Mouse (Mus musculus) embryo, embryonic 11 days (tissue): ENCODE measurements at regions not wholly inside any gene's neighbourhood (a gene's known extent, or its start where the extent isn't known, plus 50 kb on each side); places are given as distances from the start of the nearest gene placed in this dataset.
"Not testable (repeated sequence)": the region's sequence is repeated elsewhere in the genome, so short reads cannot be mapped to it uniquely, and the experiment has no call there.

Experiments
- DNase-seq: peaks from one replicate; pipeline ENCODE4 v3.0.0-alpha.2; 2015

DNA sequence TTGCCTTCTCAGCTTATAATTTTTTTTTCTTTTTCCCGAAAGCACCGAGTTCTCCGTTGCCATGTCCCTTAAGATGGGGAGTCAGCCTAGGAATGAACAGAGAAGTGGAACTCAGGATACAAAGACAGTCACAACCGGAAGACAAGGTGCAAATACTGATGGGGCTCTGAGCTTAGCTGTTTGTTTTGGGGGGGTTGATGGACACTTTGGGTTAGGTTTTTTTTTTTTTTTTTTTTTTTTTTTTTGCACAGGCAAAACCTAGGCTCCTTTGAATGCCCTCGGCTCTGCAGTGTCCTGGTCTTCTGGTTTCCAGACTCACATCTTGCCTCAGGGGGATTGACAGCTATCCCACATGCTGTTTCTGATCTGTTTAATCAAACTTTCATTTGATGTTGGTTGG, 218.0 kb downstream of the Pten start:
- no peak for DNase-seq

DNA sequence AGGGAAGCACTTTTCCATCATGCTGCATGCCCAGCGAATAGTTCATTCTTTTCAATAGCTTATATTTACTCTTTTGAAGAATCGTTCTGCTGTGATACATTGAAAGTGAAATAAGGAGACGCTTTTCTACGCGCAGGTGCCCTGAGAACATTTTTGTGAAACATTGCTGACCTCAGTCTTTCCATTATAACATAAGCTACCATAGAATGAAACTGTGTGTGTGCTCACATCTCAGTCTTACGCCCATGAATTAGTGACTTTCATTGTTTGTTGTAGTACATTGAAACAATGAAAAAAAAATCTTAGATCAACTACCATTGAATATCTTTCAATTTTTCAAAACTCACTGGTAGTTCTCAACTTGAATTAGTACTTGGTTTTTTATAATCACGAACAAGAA, 219.2 kb downstream of the Pten start:
- no peak for DNase-seq

DNA sequence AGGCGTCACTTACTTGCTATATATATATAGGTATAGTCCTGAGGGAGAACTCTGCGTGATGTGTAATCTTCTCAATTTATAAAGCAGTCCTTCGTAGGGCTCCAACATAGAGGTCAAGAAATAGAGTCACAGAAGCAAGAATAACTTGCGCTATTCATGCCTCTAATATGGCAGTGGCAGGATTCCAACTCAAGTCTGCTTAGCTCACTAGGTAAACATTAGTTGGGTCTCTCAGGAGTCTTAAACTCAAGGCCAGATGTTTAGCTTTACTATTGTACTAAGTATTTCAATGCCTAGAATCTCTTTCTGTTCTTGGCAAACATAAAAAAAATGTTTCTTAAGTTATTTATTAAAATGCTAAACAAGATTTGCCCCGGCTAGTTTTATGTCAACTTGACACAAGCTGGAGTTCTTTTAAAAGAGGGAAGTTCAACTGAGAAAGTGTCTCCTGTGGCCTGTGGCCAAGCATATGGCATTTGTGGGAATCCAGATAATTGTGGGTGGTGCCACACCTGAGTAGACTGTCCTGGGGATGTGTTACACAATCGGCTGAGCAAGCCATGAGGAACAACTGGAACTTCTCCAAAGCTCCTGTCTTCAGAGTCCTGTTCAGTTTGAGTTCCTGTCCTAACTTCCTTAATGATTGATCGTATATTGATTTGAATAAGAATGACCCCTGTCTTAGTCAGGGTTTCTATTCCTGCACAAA, 220.9 kb downstream of the Pten start:
- DNase-seq, result no peak

DNA sequence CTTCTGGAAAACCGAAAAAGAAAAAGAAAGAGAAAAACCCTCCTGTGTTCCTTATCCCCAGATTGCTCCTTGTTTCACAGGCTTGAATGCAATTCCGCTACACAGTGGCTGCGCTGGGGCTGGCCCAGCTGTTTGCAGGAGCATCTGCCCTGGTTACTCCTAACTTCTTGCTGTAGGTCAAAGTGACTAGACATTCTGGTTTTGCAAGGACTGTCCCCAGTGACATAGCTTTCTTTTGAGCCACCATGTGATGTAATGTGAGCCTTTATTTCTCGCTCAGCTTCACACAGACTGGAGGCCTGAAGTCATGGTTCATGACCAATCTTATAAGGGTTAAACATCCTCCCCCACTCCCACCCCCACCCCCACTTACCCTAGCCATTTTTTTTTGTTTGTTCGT, 222.8 kb downstream of the Pten start:
- no peak for DNase-seq

DNA sequence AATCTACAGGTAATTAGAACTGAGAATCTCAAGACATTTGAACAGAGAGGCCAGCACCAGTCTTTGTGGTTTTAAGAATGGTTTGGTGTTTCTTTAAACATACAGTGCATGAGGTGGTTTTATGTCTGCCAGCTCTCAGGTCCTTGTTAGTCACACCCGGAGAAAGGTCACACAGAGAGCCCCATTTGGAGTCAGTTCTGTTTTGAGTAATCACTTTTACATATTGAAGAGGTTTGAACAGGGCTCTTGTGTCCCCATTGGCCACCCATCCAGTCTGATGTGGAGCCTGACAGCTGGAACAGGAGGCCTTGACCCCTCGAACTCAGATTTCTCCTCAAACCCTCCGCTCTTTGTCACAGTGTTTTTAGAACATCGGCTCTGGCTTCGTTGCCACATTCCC, 231.4 kb downstream of the Pten start:
- DNase-seq, result no peak

DNA sequence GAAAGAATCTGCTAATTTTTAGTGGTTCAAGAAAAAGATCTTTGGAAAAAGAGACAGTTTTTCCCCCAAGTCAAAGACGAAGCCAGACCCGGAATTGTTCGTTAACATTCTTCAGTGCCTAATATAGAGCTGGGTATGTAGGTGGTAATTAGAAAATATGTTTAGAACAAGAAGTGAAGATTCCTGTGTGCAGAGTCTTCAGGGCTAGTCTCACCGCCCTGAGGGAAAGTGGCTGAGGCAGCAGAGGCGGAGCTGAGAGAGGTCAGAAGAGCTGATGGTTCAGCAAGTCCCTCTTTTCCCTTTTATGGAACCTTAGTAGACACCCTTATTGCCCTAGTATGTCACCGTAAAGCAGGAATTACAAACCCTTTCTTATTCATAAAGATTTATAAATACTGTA, 232.0 kb downstream of the Pten start:
- no peak for DNase-seq

DNA sequence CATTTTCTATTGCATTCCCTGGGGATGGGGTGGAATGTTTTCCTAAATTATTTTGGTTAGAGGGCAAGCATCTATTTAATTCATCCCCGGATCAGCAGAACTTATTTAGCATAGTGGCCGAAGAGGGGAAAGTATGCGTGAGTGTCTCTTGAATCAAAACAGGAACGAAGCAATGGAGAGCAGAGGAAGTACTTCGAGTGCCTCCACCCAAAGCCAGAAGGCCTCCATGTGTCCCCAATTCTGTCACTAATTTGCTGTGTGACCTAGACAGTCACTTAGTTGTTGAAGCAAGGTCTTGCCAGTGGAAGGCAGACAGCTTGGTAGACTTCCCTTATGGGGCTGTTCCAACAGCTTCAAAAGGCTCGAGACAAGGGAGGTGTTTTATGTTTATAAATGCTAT, 233.3 kb downstream of the Pten start:
- no peak for DNase-seq

DNA sequence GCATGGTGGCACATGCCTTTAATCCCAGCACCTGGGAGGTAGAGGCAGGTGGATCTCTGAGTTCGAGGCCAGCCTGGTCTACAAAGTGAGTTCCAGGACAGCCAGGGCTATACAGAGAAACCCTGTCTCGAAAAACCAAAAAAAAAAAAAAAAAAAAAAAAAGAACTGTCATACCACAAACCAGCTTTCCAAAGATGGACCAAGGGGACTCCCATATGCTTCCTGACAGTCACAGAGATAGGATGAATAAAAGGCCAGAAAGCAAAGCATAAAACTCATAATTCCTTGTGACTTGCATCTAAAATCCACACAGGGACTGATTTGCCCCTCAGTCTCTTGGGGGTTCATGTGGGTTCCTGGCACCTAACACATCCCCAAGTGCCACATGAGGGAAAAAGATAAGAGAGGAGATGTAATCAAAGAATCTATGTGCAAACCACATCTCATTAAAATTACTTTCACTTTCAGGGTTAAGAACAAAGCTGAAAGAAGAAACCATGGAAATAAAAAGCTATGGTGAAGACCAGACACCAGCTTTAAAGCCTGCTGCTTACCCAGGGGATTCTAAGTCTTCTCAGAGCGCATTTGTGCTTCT, 241.4 kb downstream of the Pten start:
- no peak for DNase-seq

DNA sequence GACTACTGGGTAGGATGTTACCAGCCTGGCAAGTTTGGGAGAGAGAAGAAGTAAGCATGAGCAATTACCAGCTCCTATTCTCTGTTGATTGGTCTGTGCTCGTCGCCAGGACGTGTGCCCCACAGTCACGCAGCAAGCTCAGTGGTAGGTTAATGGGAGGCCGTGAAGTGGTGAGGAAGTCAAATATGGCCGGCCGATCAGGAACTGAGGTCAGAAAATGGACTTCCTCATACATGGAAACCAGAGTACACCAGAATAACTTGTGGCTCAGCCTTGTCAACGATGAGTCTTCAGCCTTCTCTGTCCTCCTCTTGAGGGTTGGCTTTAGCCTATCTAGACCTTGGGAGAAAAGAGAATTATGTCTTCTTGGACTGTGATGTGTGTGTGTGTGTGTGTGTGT, 250.3 kb downstream of the Pten start:
- no peak for DNase-seq

DNA sequence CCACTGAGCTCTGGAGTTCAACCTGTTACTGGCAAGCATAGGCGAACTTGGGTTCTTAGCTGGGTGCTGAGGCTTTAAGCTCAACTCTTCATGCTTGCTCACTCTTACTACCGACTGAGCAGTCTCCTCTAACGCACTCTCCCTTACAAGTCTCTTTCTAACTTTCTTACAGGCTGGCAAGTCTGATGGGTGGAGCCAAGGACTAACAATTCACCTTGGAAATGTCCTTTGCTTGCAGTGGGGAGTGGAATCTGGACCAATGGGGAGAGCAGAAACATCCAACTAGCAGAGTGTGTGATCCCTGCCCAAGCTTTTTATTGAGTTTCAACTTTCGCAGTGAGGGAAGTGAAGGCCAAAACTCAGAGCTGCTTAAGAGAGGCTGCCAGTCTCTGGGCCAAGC, 250.8 kb downstream of the Pten start:
- DNase-seq, result no peak

DNA sequence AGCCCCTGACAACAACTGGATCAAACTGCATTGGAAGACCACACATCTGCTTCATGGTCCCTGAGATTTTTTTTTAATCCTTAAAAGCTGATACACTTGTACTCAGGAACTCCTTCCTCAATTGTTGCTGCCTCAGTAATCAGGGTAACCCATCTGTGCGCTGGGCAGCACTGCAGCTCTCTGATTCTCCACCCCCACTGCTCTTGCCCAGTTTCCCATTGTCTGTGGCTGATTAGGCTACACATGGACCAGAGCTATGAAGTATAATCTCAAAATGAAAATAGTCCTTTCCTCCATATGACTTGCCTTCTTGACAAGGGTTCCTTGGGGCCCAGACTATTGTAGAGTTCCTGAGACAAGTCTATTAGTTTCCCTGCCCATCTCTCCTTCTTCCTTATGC, 251.5 kb downstream of the Pten start:
- DNase-seq, result no peak

DNA sequence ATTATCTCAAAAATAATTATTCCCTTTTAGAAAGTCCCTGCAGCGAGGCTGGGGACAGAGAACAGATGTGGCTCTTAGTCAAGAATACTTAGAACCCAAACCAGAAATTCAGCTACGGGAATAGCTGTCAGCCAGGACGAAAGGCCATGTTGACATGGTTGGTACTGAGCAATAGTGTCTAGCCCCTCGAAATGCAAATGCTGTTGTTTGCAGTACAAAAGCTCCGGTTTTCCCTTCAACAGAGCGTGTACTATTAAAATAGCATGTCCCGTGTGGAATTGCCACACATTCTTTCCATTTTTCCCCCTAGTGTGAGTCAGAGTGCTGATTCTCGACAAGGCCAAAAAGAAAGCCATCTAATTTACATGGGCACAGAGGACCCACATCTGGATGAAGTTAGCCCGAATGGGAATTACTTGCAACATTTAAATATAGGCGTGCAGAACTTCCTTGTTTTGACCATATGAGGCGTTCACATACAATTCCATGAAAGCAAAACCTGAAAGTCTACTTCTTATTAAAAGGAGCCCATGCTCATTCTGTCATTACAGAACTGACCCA, 253.7 kb downstream of the Pten start:
- DNase-seq, result no peak

DNA sequence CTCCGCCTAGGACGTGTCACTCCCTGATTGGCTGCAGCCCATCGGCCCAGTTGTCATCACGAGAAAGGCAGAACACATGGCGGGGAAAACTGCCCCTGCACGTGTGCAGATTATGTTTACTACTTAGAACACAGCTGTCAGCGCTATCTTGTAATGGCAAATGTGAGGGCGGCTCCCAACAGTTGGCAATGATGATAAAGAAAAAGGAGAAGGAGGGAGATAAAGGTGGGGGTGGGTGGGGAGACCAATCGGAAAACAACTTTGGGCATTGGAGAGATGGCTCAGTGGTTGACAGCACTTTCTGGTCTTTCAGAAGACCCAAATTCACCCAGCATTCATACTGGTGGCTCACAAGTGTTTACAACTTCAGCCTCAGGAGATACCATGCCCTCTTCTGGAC, 257.6 kb downstream of the Pten start:
- DNase-seq, result not testable (repeated sequence)

DNA sequence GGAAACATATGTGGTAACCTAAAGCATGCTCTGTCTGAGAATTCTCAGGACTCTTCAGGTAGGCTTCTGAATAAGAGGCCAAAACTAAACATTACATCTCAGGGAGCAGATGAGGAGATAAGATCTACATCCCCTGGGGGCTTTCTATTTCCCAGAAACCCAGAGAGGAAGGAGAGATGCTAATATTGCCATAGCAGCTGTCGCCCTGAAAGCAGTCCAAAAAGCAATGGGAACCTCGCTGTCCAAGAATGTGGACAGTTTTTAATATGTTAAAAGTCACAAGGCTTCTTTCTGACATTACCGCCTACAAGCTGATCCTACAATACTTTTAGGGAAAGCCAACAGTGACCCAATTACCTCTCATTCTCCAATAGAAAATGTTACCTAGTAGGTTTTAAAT, 263.9 kb downstream of the Pten start:
- no peak for DNase-seq

DNA sequence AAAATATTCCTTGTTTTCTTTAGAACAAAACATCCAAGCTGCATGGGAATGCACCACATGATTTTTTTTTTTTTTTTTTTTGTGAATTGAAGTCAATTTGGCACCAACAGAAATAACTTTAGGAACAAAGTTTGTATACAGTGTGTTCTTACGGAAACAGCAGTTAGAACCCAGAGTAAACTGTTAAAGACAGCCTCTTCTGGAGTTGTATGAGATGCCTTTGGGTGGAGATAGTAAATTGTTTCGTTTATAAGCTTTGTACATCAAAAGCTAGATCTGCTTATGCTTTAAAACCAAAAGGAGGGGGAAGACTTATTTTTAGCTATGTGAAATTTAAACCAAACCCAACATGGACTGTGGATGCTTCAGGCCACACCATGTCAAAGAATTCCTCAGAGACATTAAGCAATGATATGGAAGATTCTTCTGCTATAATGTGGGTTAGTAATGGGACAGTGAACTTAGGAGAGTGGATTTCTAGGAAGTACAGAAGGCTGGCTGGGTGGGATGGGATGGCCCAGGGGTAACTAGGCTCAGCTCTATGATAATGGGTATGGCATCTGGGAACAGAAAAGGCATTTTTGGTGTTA, 265.6 kb downstream of the Pten start:
- DNase-seq, result no peak

DNA sequence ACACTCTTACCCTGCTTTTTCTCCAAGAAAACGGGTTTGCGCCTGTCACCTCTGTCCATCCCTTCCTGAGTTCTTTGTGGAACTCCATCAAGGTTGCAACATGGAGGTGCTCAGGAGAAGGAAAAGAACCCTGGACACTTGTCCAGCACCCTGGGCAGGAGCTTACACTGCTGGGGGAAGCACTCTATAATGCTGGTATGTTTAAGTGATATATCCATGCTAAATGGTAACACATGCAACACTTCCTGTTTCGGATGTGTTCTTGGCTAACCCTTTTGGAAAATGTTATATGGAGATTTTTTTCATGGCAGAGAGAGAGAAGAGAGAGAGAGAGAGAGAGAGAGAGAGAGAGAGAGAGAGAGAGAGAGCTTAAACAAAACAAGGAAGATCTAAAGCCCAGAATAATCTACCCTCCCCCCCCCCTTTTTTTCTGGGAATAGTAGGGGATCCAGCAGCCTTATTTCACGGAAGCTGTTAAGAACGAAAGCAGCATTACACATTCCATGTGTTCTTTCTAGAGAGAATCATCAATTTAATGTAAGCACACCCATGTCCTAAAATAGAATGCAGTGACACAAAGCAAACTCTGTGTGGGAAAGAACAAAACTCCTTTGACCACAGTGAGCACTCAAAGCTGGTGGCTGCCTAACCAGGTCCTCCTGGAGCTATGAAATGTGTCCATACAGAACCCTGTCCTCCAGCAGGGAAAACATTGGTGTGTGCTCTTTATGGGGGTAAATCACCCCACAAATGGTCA, 272.6 kb downstream of the Pten start:
- no peak for DNase-seq

DNA sequence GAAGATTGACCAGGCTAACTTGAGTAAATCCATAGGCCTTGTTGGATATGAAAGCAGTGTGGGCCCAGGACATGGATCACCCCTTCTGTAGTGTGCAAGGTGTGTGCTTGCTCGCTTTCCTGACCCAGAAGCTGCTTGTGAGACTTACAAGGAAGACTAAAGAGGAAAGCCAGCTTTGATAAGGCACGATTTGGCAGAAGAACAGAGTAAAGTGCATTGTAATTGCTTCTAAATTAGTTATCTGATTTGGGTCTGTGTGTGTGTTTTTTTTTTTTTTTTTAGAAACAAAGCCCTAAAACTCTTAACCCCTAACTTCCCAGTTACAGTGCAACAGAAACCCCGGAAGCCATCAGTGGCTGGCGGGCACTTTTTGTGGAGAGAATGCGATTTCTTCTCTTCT, 283.2 kb downstream of the Pten start:
- no peak for DNase-seq

DNA sequence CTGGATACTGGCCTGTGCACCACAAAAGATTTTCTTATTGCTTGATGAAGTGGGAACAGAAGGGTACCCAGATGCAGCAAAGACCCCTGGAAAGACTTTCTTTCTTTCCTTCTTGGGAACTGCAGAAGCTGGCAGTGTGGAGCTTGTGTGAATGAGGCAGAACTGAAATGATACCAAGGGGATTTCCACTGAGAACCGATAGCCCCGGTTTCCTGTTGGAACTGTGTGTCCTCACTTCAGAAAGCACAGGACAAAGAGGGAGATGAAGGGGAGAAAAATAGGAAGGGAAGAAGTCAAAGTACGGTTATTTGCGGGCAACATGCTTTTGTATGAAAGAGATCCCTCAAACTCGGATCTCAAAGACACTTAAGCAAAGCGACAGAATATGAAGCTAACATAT, 283.7 kb downstream of the Pten start:
- DNase-seq, result no peak

DNA sequence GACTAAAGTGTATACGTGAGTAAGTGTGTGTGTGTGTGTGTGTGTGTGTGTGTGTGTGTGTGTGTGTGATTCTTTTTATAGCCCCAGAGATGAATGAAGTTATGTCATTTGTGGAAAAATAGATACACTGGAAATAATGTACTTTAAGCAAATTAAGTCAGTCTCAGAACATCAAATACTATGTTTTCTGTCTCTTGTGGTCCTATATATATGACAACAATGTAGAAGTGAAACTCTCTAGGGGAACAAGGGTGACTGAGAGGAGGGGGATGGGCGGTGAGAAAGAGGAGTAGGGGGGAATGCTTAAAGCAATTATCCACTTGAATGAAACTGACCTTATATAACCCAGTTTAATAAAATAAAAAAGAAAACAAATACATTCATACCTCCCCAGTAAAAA, 285.5 kb downstream of the Pten start:
- no peak for DNase-seq

DNA sequence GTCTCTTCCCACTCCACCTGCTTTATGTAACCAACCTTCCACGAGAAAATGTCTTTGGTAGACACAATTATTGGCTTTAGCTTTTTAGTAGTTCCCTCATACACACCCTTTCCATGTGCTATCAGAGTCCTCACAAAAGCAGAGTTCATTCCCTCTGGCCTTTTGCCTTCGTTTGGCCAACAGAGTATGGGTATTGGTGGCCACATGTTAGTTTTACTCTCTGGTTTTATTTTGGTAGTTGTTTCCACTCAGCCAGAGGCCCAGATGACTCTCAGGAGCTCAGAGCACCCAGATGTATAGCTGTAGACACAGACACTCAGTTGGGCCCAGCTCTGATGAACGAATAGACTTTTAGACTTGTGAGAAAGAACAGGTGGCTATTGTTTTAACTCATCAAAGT, 286.4 kb downstream of the Pten start:
- no peak for DNase-seq

DNA sequence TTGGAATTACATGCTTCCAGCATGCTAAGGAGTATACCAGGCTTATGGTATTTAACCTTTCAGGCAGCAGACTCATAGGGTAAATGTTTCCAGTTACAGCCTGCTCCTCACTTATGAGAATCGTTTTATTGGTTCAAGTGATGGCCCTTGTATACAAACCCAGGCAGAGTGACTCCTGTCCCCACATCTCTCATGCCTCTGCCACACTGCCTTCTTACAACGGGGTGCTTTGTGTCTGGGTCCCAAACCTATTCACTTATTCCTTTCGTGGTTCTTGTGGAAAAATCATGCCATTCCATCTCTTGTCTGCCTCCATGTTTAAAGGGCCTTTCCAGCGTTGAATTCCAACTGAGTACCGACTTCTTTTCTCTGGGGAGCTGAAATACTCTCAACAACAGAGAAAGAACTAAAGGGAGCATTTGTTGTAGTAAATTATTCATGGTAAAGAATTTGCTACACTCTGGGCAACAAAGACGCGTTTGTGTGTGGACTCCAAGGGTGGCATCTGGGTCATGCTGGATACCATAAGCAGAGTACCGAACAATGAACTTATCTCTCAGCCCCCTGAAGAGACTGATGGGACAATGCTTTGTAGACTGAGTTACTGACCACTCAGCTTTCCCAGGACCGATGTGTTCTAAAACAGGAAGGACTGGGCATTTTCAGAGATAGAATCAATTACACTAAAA, 291.6 kb downstream of the Pten start:
- DNase-seq, result peak; percentile 45

DNA sequence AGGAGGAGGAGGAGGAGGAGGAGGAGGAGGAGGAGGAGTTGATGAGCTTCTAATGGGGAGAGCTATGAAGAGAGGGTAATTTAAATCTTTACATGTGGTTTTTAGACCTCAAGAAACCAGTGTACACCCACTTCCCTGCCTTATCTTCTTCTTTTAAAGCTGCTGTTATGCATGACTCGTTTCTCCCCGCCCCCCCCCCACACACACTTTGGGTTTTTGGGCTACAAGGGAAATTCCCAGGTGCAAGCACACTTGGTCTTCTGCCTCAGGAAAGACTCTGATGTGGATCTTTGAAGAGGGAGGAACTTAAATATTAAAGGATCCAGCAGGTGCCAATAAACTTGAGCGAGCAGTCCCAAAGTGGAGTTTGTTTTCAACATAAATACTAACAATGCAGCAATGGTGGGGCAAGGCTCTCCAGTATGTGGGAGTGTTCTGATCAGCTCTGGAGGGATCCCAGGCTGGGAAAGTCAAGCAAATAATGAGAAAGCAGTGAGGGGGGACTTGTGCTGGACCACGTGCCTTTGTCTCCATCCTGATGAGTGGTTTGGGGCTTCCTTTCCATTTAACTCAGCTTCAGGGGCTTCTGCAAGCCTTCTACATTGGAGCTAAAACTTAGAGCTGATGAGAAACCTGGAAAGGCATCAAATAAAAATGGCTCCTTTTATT, 296.0 kb downstream of the Pten start:
- DNase-seq, result no peak

DNA sequence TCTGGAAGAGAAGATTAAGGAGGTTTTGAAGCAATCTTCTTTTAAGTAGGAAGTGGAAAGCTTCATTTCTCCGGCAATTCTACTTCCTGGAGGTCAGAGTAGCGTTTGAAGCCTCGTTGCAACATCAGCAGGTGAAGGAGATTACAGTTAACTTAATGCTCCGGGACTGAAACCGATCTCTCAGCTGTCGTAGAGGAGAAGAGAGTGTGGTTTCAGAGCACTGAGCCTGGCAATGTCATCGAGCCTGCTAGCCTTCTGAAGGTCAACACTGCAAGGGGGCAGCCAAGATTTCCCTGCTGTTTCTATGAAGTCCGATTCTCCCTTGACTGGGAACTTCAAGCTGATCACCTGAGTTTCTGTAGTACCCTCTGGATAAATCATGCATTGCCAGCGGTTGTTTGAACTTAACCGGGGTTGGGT, 299.1 kb downstream of the Pten start:
- no peak for DNase-seq
